Mouse (Mus musculus): ENCODE results near the gene Patl2. TPM values are rescaled to one million over a fixed set of nuclear protein-coding genes. Genes with fewer than 3 reads are reported as not detected.

The Patl2 gene
- polyA plus RNA-seq, 1 experiment from 2014 or later, result 0.15 TPM

GRCm38 (mm10) chr2:122191849-122192248 is 5.9 kb upstream of the Patl2 start:
- H3K27ac ChIP-seq (ENCODE audit: low read depth, low read length), result no peak overlapping the region
- H3K4me2 ChIP-seq, result no peak overlapping the region
- ATAC-seq (replicated peaks; ENCODE audit: low FRiP score) (no peak), DNase-seq (ENCODE audit: low spot score) (no peak)
- no peak overlapping the region for H3K9ac ChIP-seq (ENCODE audit: low read depth, low read length)
- H3K4me1 ChIP-seq (replicated peaks; ENCODE audit: control insufficient read depth, insufficient read depth, low read length), result no peaks in the 10 kb centered on the region; the same call in 1 of the 2 replicates
- no peaks in the 10 kb centered on the region for H3K36me3 ChIP-seq (ENCODE audit: control insufficient read depth, insufficient read depth, low read length)
- H3K9me3 ChIP-seq (ENCODE audit: control insufficient read depth, low read length), result no peaks in the 10 kb centered on the region
- H3K27me3 ChIP-seq (replicated peaks; ENCODE audit: control insufficient read depth, insufficient read depth, low read length), result no peaks in the 10 kb centered on the region
- no peak overlapping the region for H3K4me3 ChIP-seq (ENCODE audit: low read depth, low read length)
- 59% methylated on average over 3 of the region's 3 CpGs for WGBS

DNA sequence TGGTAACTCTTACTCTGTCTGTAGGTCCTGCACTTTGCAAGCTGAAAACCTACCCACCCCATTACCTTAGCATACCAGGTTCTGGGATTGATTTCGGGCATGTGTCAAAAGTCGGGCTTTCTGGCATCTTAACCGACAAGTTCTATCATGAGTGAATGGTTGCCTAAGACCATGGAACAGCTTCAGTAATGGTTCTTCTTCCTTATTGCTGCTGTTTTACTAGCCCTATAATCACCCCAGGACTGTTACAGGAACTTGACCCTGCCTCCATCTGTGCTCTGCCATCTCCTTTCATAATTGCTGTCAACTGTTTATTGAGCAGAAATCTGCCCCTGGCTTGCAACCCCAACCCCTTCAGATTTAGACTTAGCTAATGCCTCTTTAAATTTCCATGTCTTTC is 762 bp upstream of the Patl2 start:
- H3K36me3 ChIP-seq (ENCODE audit: control insufficient read depth, insufficient read depth, low read length), result no peaks in the 10 kb centered on the region
- no peaks in the 10 kb centered on the region for H3K27me3 ChIP-seq (replicated peaks; ENCODE audit: control insufficient read depth, insufficient read depth, low read length)
- DNase-seq (ENCODE audit: low spot score) (no peak), ATAC-seq (replicated peaks; ENCODE audit: low FRiP score) (no peak)
- no peak overlapping the region for H3K27ac ChIP-seq (ENCODE audit: low read depth, low read length)
- no peaks in the 10 kb centered on the region; the same call in 1 of the 2 replicates for H3K4me1 ChIP-seq (replicated peaks; ENCODE audit: control insufficient read depth, insufficient read depth, low read length)
- 80% methylated on average over 3 of the region's 3 CpGs for WGBS
- no peak overlapping the region for H3K9ac ChIP-seq (ENCODE audit: low read depth, low read length)
- no peak overlapping the region for H3K4me2 ChIP-seq
- no peak overlapping the region for H3K4me3 ChIP-seq (ENCODE audit: low read depth, low read length)
- no peaks in the 10 kb centered on the region for H3K9me3 ChIP-seq (ENCODE audit: control insufficient read depth, low read length)

DNA sequence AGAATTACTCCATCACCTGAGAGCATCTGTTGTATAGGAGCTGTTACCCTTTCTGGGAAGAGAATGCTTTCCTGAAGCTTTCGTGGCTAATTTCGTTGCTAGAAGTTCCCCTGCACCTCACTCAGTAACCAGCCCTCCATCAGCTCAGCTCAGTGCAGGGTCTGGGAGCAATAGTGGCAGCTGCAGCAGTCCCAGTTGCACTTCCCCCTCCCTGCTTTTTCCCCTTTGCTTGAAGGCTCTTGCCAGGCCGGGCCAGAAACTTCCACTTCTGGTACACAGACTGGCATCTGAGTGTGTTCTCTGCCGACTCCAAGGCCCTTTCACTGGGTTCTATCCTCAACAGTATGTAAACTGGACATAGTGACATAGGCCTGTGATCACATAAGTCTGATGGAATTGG is 903 bp downstream of the Patl2 start:
- ATAC-seq (replicated peaks; ENCODE audit: low FRiP score) (no peak), DNase-seq (ENCODE audit: low spot score) (no peak)
- no peak overlapping the region for H3K4me3 ChIP-seq (ENCODE audit: low read depth, low read length)
- H3K9ac ChIP-seq (ENCODE audit: low read depth, low read length), result no peak overlapping the region
- H3K4me2 ChIP-seq, result no peak overlapping the region
- no peaks in the 10 kb centered on the region for H3K36me3 ChIP-seq (ENCODE audit: control insufficient read depth, insufficient read depth, low read length)
- no peaks in the 10 kb centered on the region for H3K9me3 ChIP-seq (ENCODE audit: control insufficient read depth, low read length)
- H3K27ac ChIP-seq (ENCODE audit: low read depth, low read length), result no peak overlapping the region
- H3K27me3 ChIP-seq (replicated peaks; ENCODE audit: control insufficient read depth, insufficient read depth, low read length), result no peaks in the 10 kb centered on the region
- no peaks in the 10 kb centered on the region; the same call in 1 of the 2 replicates for H3K4me1 ChIP-seq (replicated peaks; ENCODE audit: control insufficient read depth, insufficient read depth, low read length)
- 79% methylated on average over 4 of the region's 4 CpGs for WGBS

- DNase-seq (ENCODE audit: low spot score) (no peak), ATAC-seq (replicated peaks; ENCODE audit: low FRiP score) (no peak)
- WGBS, result 60% methylated on average over 8 of the region's 8 CpGs
- Histone ChIP-seq H3K9me3 (ENCODE audit: control insufficient read depth, low read length) (no peaks in the 10 kb centered on the region), H3K27me3 (replicated peaks; ENCODE audit: control insufficient read depth, insufficient read depth, low read length) (no peaks in the 10 kb centered on the region), H3K36me3 (ENCODE audit: control insufficient read depth, insufficient read depth, low read length) (no peaks in the 10 kb centered on the region), H3K4me3 (ENCODE audit: low read depth, low read length) (no peak overlapping the region), H3K9ac (ENCODE audit: low read depth, low read length) (no peak overlapping the region), H3K4me1 (replicated peaks; ENCODE audit: control insufficient read depth, insufficient read depth, low read length) (no peaks in the 10 kb centered on the region), H3K27ac (ENCODE audit: low read depth, low read length) (no peak overlapping the region), H3K4me2 (no peak overlapping the region)
Measured at GRCm38 (mm10) chr2:122180051-122180822, 5.8 kb downstream of the Patl2 start.

- H3K9me3 ChIP-seq (ENCODE audit: control insufficient read depth, low read length), result no peaks in the 10 kb centered on the region
- H3K27me3 ChIP-seq (replicated peaks; ENCODE audit: control insufficient read depth, insufficient read depth, low read length), result no peaks in the 10 kb centered on the region
- no peaks in the 10 kb centered on the region for H3K36me3 ChIP-seq (ENCODE audit: control insufficient read depth, insufficient read depth, low read length)
- ATAC-seq (replicated peaks; ENCODE audit: low FRiP score) (no peak), DNase-seq (ENCODE audit: low spot score) (no peak)
- WGBS, result 80% methylated on average over 2 of the region's 2 CpGs
- H3K27ac ChIP-seq (ENCODE audit: low read depth, low read length), result no peak overlapping the region
- H3K4me3 ChIP-seq (ENCODE audit: low read depth, low read length), result no peak overlapping the region
- no peaks in the 10 kb centered on the region for H3K4me1 ChIP-seq (replicated peaks; ENCODE audit: control insufficient read depth, insufficient read depth, low read length)
- no peak overlapping the region for H3K9ac ChIP-seq (ENCODE audit: low read depth, low read length)
- no peak overlapping the region for H3K4me2 ChIP-seq
Measured at GRCm38 (mm10) chr2:122172188-122172587, 13.8 kb downstream of the Patl2 start.

GRCm38 (mm10) chr2:122171292-122171691 is 14.7 kb downstream of the Patl2 start:
- WGBS, result 66% methylated on average over 6 of the region's 6 CpGs

GRCm38 (mm10) chr2:122164293-122164692 is 21.7 kb downstream of the Patl2 start:
- 79% methylated on average over 11 of the region's 11 CpGs for WGBS

More at GRCm38 (mm10) chr2:122171292-122171691, 14.7 kb downstream of the Patl2 start:
- DNase-seq (ENCODE audit: low spot score), result no peak
- no peak overlapping the region for H3K4me2 ChIP-seq
- H3K4me1 ChIP-seq (replicated peaks; ENCODE audit: control insufficient read depth, insufficient read depth, low read length), result no peaks in the 10 kb centered on the region
- no peaks in the 10 kb centered on the region for H3K27me3 ChIP-seq (replicated peaks; ENCODE audit: control insufficient read depth, insufficient read depth, low read length)
- ATAC-seq (replicated peaks; ENCODE audit: low FRiP score), result no peak
- H3K9me3 ChIP-seq (ENCODE audit: control insufficient read depth, low read length), result no peaks in the 10 kb centered on the region
- H3K4me3 ChIP-seq (ENCODE audit: low read depth, low read length), result no peak overlapping the region
- H3K36me3 ChIP-seq (ENCODE audit: control insufficient read depth, insufficient read depth, low read length), result no peaks in the 10 kb centered on the region
- no peak overlapping the region for H3K9ac ChIP-seq (ENCODE audit: low read depth, low read length)
- no peak overlapping the region for H3K27ac ChIP-seq (ENCODE audit: low read depth, low read length)

DNA sequence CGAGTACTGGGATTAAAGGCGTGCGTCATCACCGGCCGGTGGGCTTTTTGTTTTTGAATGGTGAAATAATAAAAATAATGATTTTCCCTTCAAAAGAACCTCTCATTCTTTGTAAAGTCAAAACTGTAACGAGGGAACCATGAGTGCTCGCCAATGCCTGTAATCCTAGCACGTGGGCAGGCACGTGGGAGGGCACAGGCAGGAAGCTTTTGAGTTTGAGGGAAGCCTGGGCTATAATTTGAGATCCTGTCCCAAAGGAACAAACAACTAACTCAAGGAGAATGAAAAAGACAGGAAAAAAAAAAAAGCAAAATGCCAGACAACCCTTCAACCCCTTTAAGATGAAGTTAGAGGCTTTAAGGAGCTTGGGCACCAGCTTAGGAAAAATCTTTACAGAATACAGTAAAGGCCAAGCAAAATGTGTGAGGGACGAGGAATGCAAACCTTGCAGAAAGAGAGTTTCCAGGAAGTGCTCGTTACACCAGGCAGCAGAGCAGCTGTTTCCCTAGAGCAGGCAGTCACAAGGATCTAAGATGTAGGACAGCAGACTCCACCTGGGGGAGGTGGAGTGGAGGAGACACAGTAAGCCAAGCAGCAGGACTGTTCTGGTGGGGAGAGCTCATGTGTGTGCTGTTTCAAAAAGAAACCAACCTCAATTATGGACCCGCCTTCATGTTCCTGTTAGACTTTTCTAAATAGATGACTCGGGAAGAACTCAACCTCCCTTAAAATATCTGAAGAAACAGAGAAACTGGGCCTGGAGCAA is 22.4 kb downstream of the Patl2 start:
- no peak overlapping the region for H3K27ac ChIP-seq (ENCODE audit: low read depth, low read length)
- no peak overlapping the region for H3K9ac ChIP-seq (ENCODE audit: low read depth, low read length)
- no peaks in the 10 kb centered on the region for H3K4me1 ChIP-seq (replicated peaks; ENCODE audit: control insufficient read depth, insufficient read depth, low read length)
- H3K4me2 ChIP-seq, result no peak overlapping the region
- ATAC-seq (replicated peaks; ENCODE audit: low FRiP score) (no peak), DNase-seq (ENCODE audit: low spot score) (no peak)
- H3K9me3 ChIP-seq (ENCODE audit: control insufficient read depth, low read length), result no peaks in the 10 kb centered on the region
- H3K36me3 ChIP-seq (ENCODE audit: control insufficient read depth, insufficient read depth, low read length), result no peaks in the 10 kb centered on the region
- 72% methylated on average over 13 of the region's 13 CpGs for WGBS
- no peaks in the 10 kb centered on the region for H3K27me3 ChIP-seq (replicated peaks; ENCODE audit: control insufficient read depth, insufficient read depth, low read length)
- H3K4me3 ChIP-seq (ENCODE audit: low read depth, low read length), result no peak overlapping the region

More at GRCm38 (mm10) chr2:122164293-122164692, 21.7 kb downstream of the Patl2 start:
- Histone ChIP-seq H3K9me3 (ENCODE audit: control insufficient read depth, low read length) (no peaks in the 10 kb centered on the region), H3K36me3 (ENCODE audit: control insufficient read depth, insufficient read depth, low read length) (no peaks in the 10 kb centered on the region), H3K4me3 (ENCODE audit: low read depth, low read length) (no peak overlapping the region), H3K4me2 (no peak overlapping the region), H3K27me3 (replicated peaks; ENCODE audit: control insufficient read depth, insufficient read depth, low read length) (no peaks in the 10 kb centered on the region), H3K4me1 (replicated peaks; ENCODE audit: control insufficient read depth, insufficient read depth, low read length) (no peaks in the 10 kb centered on the region), H3K27ac (ENCODE audit: low read depth, low read length) (no peak overlapping the region), H3K9ac (ENCODE audit: low read depth, low read length) (no peak overlapping the region)
- ATAC-seq (replicated peaks; ENCODE audit: low FRiP score), result no peak
- DNase-seq (ENCODE audit: low spot score), result no peak
